ENCODE assay signal across 8 mouse cellular contexts in genomic region chr5:110769272-110769671, GRCm38 (mm10). TPM values are rescaled to one million over a fixed set of nuclear protein-coding genes. Genes with fewer than 3 reads are reported as not detected.
DNase-seq lines count a peak whose midpoint lies in the region; ATAC-seq and TF ChIP-seq lines count a peak whose summit lies in the region.

No protein-coding gene starts in this region.

- no peak for DNase-seq in kidney, postnatal 0 days (ENCODE audit: low spot score)
- no peak for DNase-seq in kidney, postnatal 4 days
- DNase-seq in adrenal gland, adult 2 months, result no peak
- DNase-seq in lung, adult 18-20 months, result no peak

- peaks cover 15% of the 10 kb centered on the region for H3K4me1 ChIP-seq in kidney, postnatal 0 days (replicated peaks; ENCODE audit: insufficient read depth, low read length)
- H3K4me1 ChIP-seq in embryonic facial prominence, embryonic 12.5 days, result peaks cover 12% of the 10 kb centered on the region
- H3K4me1 ChIP-seq in intestine, embryonic 15.5 days (replicated peaks), result peaks cover 10% of the 10 kb centered on the region

- H3K9ac ChIP-seq in kidney, postnatal 0 days (ENCODE audit: low read depth, low read length), result peak overlapping the region; percentile 95; the same call in 1 of the 2 replicates
- peak overlapping the region; percentile 91 for H3K9ac ChIP-seq in embryonic facial prominence, embryonic 12.5 days
- H3K9ac ChIP-seq in intestine, embryonic 15.5 days, result peak overlapping the region; percentile 96

- no peak for TF ChIP-seq POLR2A in myocyte (IDR thresholded peaks at IDR 0.05; ENCODE audit: insufficient read length, low read depth)

- H3K27me3 ChIP-seq in kidney, postnatal 0 days (ENCODE audit: insufficient read depth, low read length), result no peaks in the 10 kb centered on the region
- no peaks in the 10 kb centered on the region for H3K27me3 ChIP-seq in embryonic facial prominence, embryonic 12.5 days
- no peaks in the 10 kb centered on the region for H3K27me3 ChIP-seq in intestine, embryonic 15.5 days (replicated peaks)
- no peaks in the 10 kb centered on the region for H3K27me3 ChIP-seq in myocyte (ENCODE audit: control insufficient read depth, insufficient read depth, insufficient read length)

- ATAC-seq in kidney, postnatal 0 days (replicated peaks; ENCODE audit: low FRiP score, low read depth), result no peak
- ATAC-seq in embryonic facial prominence, embryonic 12.5 days (ENCODE audit: insufficient number of reproducible peaks, insufficient read depth, low FRiP score, low TSS enrichment), result no peak
- ATAC-seq in intestine, embryonic 15.5 days, result no peak
- ATAC-seq in inflammation-experienced regulatory T-cells, adult 6 months, result no peak

- H3K9me3 ChIP-seq in kidney, postnatal 0 days (replicated peaks; ENCODE audit: low read length), result no peaks in the 10 kb centered on the region
- H3K9me3 ChIP-seq in embryonic facial prominence, embryonic 12.5 days, result no peaks in the 10 kb centered on the region
- H3K9me3 ChIP-seq in intestine, embryonic 15.5 days, result no peaks in the 10 kb centered on the region

- H3K36me3 ChIP-seq in kidney, postnatal 0 days (ENCODE audit: insufficient read depth, low read length), result peaks cover 8% of the 10 kb centered on the region
- H3K36me3 ChIP-seq in embryonic facial prominence, embryonic 12.5 days, result peaks cover 10% of the 10 kb centered on the region
- peaks cover 6% of the 10 kb centered on the region for H3K36me3 ChIP-seq in intestine, embryonic 15.5 days
- H3K36me3 ChIP-seq in myocyte (ENCODE audit: control insufficient read depth, insufficient read depth), result peaks cover 7% of the 10 kb centered on the region

- H3K27ac ChIP-seq in kidney, postnatal 0 days, result peak overlapping the region; percentile 98
- H3K27ac ChIP-seq in embryonic facial prominence, embryonic 12.5 days, result no peak overlapping the region
- H3K27ac ChIP-seq in intestine, embryonic 15.5 days, result no peak overlapping the region

- H3K79me2 ChIP-seq in myocyte (ENCODE audit: control insufficient read depth, insufficient read depth), result peaks cover 57% of the 10 kb centered on the region

- peak overlapping the region; percentile 67 for H3K4me2 ChIP-seq in kidney, postnatal 0 days (ENCODE audit: low read length)
- H3K4me2 ChIP-seq in embryonic facial prominence, embryonic 12.5 days (replicated peaks), result peak overlapping the region; percentile 78
- peak overlapping the region; percentile 55 for H3K4me2 ChIP-seq in intestine, embryonic 15.5 days (replicated peaks)
- peak overlapping the region; percentile 94 for H3K4me2 ChIP-seq in myocyte (ENCODE audit: low read depth)

- peak overlapping the region; percentile 100 for H3ac ChIP-seq in myocyte (ENCODE audit: control insufficient read depth, insufficient read length)

- no peak for TF ChIP-seq CTCF in kidney, postnatal 0 days (IDR thresholded peaks at IDR 0.05; ENCODE audit: low read depth)

- 50% methylated on average over 4 of the region's 4 CpGs for WGBS in kidney, postnatal 0 days
- WGBS in embryonic facial prominence, embryonic 12.5 days, result 56% methylated on average over 4 of the region's 4 CpGs
- 54% methylated on average over 4 of the region's 4 CpGs for WGBS in intestine, embryonic 15.5 days

- H3K4me3 ChIP-seq in kidney, postnatal 0 days (replicated peaks; ENCODE audit: low read depth, low read length), result peak overlapping the region; percentile 90
- H3K4me3 ChIP-seq in embryonic facial prominence, embryonic 12.5 days, result peak overlapping the region; percentile 73
- peak overlapping the region; percentile 86 for H3K4me3 ChIP-seq in intestine, embryonic 15.5 days (replicated peaks)
- peak overlapping the region; percentile 69 for H3K4me3 ChIP-seq in myocyte

TF ChIP-seq in myocyte, 11 proteins besides CTCF, POLR2A, EP300 and RAD21:
- TF ChIP-seq MYOG (IDR thresholded peaks at IDR 0.05; ENCODE audit: control insufficient read depth in 1 of 3, insufficient read depth in 1 of 3, insufficient read length in 2 of 3, low read depth in 2 of 3) (no peak), E2F4 (IDR thresholded peaks at IDR 0.05; ENCODE audit: insufficient read depth) (no peak), MAX (IDR thresholded peaks at IDR 0.05; ENCODE audit: low read depth) (no peak), SRF (IDR thresholded peaks at IDR 0.05; ENCODE audit: control insufficient read depth, insufficient read length, low read depth) (no peak), REST (IDR thresholded peaks at IDR 0.05; ENCODE audit: insufficient read depth, insufficient read length) (no peak), TCF12 (IDR thresholded peaks at IDR 0.05; ENCODE audit: insufficient read depth, poor library complexity, severe bottlenecking) (no peak), USF1 (IDR thresholded peaks at IDR 0.05; ENCODE audit: low read depth) (no peak), CEBPB (IDR thresholded peaks at IDR 0.05; ENCODE audit: insufficient read depth, poor library complexity, severe bottlenecking) (no peak), POLR2AphosphoS2 (IDR thresholded peaks at IDR 0.05; ENCODE audit: insufficient read length, low read depth) (no peak), MYOD1 (IDR thresholded peaks at IDR 0.05; ENCODE audit: control insufficient read depth in 1 of 3, insufficient read length in 2 of 3, low read depth in 2 of 3) (no peak), TCF3 (IDR thresholded peaks at IDR 0.05; ENCODE audit: insufficient read length, low read depth) (no peak)

RNA-seq across cellular contexts. Expression of gene Ep400, which starts 1.2 kb away (rescaled TPM):
- polyA plus RNA-seq in kidney, postnatal 0 days (2015; fragmentation: Nextera tagmentation; extraction: Ambion mirVana), result 21.6 and 31.7 TPM in 2 replicates
- polyA plus RNA-seq in embryonic facial prominence, embryonic 12.5 days (2016; fragmentation: Nextera tagmentation; extraction: Ambion mirVana), result 50.5 and 51.9 TPM in 2 replicates
- 33.6 and 37.4 TPM in 2 replicates for polyA plus RNA-seq in intestine, embryonic 15.5 days (2015; fragmentation: Nextera tagmentation; extraction: Ambion mirVana)
- 22.0 TPM for polyA plus RNA-seq in myocyte (2012; fragmentation: generic; extraction: Trizol)
- 10 to 100 TPM; 53.8 to 85.3 (median 69.2) TPM for polyA plus RNA-seq in inflammation-experienced regulatory T-cells, adult 6 months (2017; shearing (Covaris generic))
- 10 to 100 TPM; 69.1 to 90.6 TPM for total RNA-seq in adrenal gland, adult 2 months (2021)
- 68.3 and 74.6 TPM in 2 replicates for polyA plus RNA-seq in adrenal gland, adult 2 months (2012; rRNA removed)

RNA-seq across cellular contexts. Expression of gene Pus1, which starts 11.2 kb away (rescaled TPM):
- polyA plus RNA-seq in kidney, postnatal 0 days (2015; fragmentation: Nextera tagmentation; extraction: Ambion mirVana), result 34.3 and 36.9 TPM in 2 replicates
- polyA plus RNA-seq in embryonic facial prominence, embryonic 12.5 days (2016; fragmentation: Nextera tagmentation; extraction: Ambion mirVana), result 31.0 and 31.3 TPM in 2 replicates
- polyA plus RNA-seq in intestine, embryonic 15.5 days (2015; fragmentation: Nextera tagmentation; extraction: Ambion mirVana), result 64.1 and 69.3 TPM in 2 replicates
- 37.1 TPM for polyA plus RNA-seq in myocyte (2012; fragmentation: generic; extraction: Trizol)
- polyA plus RNA-seq in inflammation-experienced regulatory T-cells, adult 6 months (2017; shearing (Covaris generic)), result 10 to 100 TPM; 17.6 to 37.1 (median 33.8) TPM
- total RNA-seq in adrenal gland, adult 2 months (2021), result 10 to 100 TPM; 37.0 to 54.3 TPM
- 23.1 and 29.4 TPM in 2 replicates for polyA plus RNA-seq in adrenal gland, adult 2 months (2012; rRNA removed)

RNA-seq across cellular contexts. Expression of gene Ulk1, which starts 40.6 kb away (rescaled TPM):
- 11.4 and 12.2 TPM in 2 replicates for polyA plus RNA-seq in kidney, postnatal 0 days (2015; fragmentation: Nextera tagmentation; extraction: Ambion mirVana)
- polyA plus RNA-seq in embryonic facial prominence, embryonic 12.5 days (2016; fragmentation: Nextera tagmentation; extraction: Ambion mirVana), result 26.5 and 28.1 TPM in 2 replicates
- 10.3 and 12.4 TPM in 2 replicates for polyA plus RNA-seq in intestine, embryonic 15.5 days (2015; fragmentation: Nextera tagmentation; extraction: Ambion mirVana)
- 23.9 TPM for polyA plus RNA-seq in myocyte (2012; fragmentation: generic; extraction: Trizol)
- polyA plus RNA-seq in inflammation-experienced regulatory T-cells, adult 6 months (2017; shearing (Covaris generic)), result 10 to 100 TPM in 1 of 3 experiments, 1 to 10 TPM in 2; 8.0 to 12.9 (median 9.3) TPM
- 10 to 100 TPM; 38.1 to 49.7 TPM for total RNA-seq in adrenal gland, adult 2 months (2021)
- 71.4 and 95.4 TPM in 2 replicates for polyA plus RNA-seq in adrenal gland, adult 2 months (2012; rRNA removed)
